Mouse (Mus musculus) kidney, postnatal 0 days (tissue): ENCODE measurements around the gene Igfbp7. TPM values are rescaled to one million over a fixed set of nuclear protein-coding genes. Genes with fewer than 3 reads are reported as not detected.

Source experiments
- ATAC-seq: fragments of 200-750 bp; cut with Nextera tagmentation; replicated peaks from 2 replicates; pipeline ENCODE4 v1.8.0; 2017; ENCODE audit warnings: low read depth, moderate number of reproducible peaks, moderate TSS enrichment, moderate library complexity; ENCODE audit not compliant: low FRiP score
- DNase-seq: peaks from one replicate; pipeline ENCODE4 v3.0.0-alpha.2; 2016; ENCODE audit warnings: low spot score
- H3K27ac ChIP-seq: fragments of 300-500 bp; sonication (generic); 2 replicates; pipeline ENCODE4 v1.5.1; 2014; ENCODE audit warnings: mild to moderate bottlenecking
- H3K27me3 ChIP-seq: fragments of 300-500 bp; sonication (generic); 2 replicates; pipeline ENCODE4 v1.6.1; 2014; ENCODE audit warnings: low read length, mixed read lengths; ENCODE audit not compliant: insufficient read depth
- H3K36me3 ChIP-seq: fragments of 300-500 bp; sonication (generic); 2 replicates; pipeline ENCODE4 v1.6.1; 2014; ENCODE audit warnings: low read length, mixed read lengths; ENCODE audit not compliant: insufficient read depth
- H3K4me1 ChIP-seq: fragments of 300-500 bp; sonication (generic); replicated peaks from 2 replicates; pipeline ENCODE4 v1.6.1; 2014; ENCODE audit warnings: antibody characterized with exemption, low read length, mixed read lengths; ENCODE audit not compliant: insufficient read depth
- H3K4me2 ChIP-seq: fragments of 300-500 bp; sonication (generic); 2 replicates; pipeline ENCODE4 v1.6.1; 2014; ENCODE audit warnings: mild to moderate bottlenecking, low read length, moderate library complexity, mixed read lengths
- H3K4me3 ChIP-seq: fragments of 300-500 bp; sonication (generic); replicated peaks from 2 replicates; pipeline ENCODE4 v1.5.1; 2014; ENCODE audit warnings: low read depth, low read length
- H3K9ac ChIP-seq: fragments of 300-500 bp; sonication (generic); 2 replicates; pipeline ENCODE4 v1.6.1; 2014; ENCODE audit warnings: low read depth, low read length
- H3K9me3 ChIP-seq: fragments of 300-500 bp; sonication (generic); replicated peaks from 2 replicates; pipeline ENCODE4 v1.6.1; 2016; ENCODE audit warnings: low read length, inconsistent platforms, mixed read lengths
- CTCF ChIP-seq: IDR thresholded peaks from 2 replicates; pipeline ENCODE4 v1.5.1; 2016; ENCODE audit warnings: antibody characterized with exemption, low read depth, mild to moderate bottlenecking, moderate library complexity
- WGBS: fragments of 180-500 bp; shearing (Covaris S2); extraction: QIAGEN DNeasy Blood & Tissue Kit; methylation state at CpG from one replicate; pipeline ENCODE4 v1.1.7; 2014; 5-methylcytosine and 5-hydroxymethylcytosine counted together
- polyA plus RNA-seq: library from polyadenylated mRNA; unstranded; fragments of >200 nt; fragmentation: Nextera tagmentation; extraction: Ambion mirVana; gene quantifications from 2 replicates; pipeline ENCODE4 v1.2.1, GENCODE M21; 2015

Gene Igfbp7
- polyA plus RNA-seq, 1 experiment from 2014 or later, result 1,398 TPM

DNA sequence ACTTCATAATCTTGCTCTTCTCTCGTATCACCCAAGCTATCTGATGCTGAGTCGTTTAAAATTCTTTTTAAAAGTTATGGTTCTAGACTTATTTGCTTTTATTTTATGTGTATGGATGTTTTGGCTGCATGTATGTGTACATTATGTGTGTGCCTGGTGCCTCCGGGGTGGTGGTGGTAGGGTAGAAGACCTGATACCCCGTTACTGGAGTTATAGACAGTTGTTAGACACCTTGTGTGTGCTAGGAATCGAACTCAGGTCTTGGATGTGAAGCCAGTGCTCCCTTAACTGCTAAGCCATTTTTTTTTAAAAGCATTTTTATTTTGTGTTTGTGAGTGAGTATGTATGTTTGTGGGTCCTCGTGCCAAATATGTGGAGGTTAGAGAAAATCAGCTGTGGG is 689 bp upstream of the Igfbp7 start:
- Histone ChIP-seq H3K36me3 (no peaks in the 10 kb centered on the region), H3K27me3 (no peaks in the 10 kb centered on the region), H3K4me2 (peak overlapping the region; percentile 87; the same call in 1 of the 2 replicates), H3K4me3 (no peak overlapping the region), H3K9ac (no peak overlapping the region), H3K9me3 (no peaks in the 10 kb centered on the region), H3K27ac (no peak overlapping the region), H3K4me1 (0 out of 2 replicates have a peak, but pooled peaks cover 8% of the 10 kb centered on the region)
- ATAC-seq (no peak), DNase-seq (no peak)
- no peak for TF ChIP-seq CTCF
- 89% methylated on average over 6 of the region's 6 CpGs for WGBS

GRCm38 (mm10) chr5:77406371-77406871 is 1.4 kb downstream of the Igfbp7 start:
- Histone ChIP-seq H3K36me3 (no peaks in the 10 kb centered on the region), H3K9me3 (no peaks in the 10 kb centered on the region), H3K9ac (peak overlapping the region; percentile 77), H3K27me3 (no peaks in the 10 kb centered on the region), H3K4me2 (peak overlapping the region; percentile 87), H3K4me3 (peak overlapping the region; percentile 75), H3K4me1 (0 out of 2 replicates have a peak, but pooled peaks cover 8% of the 10 kb centered on the region), H3K27ac (peak overlapping the region; percentile 86)
- no peak for ATAC-seq
- no peak for TF ChIP-seq CTCF
- peak; percentile 68 for DNase-seq
- WGBS, result 35% methylated on average over 5 of the region's 5 CpGs

- TF ChIP-seq CTCF, result no peak
- WGBS, result 62% methylated on average over 5 of the region's 5 CpGs
- Histone ChIP-seq H3K9ac (no peak overlapping the region), H3K4me1 (peaks cover 15% of the 10 kb centered on the region; the same call in 1 of the 2 replicates), H3K9me3 (no peaks in the 10 kb centered on the region), H3K27ac (0 out of 2 replicates have a peak overlapping the region, but pooled peaks have one; percentile 32), H3K4me3 (no peak overlapping the region), H3K4me2 (peak overlapping the region; percentile 27), H3K36me3 (no peaks in the 10 kb centered on the region), H3K27me3 (no peaks in the 10 kb centered on the region)
- no peak for ATAC-seq
- DNase-seq, result no peak
Observed at GRCm38 (mm10) chr5:77405455-77406057, 2.3 kb downstream of the Igfbp7 start.

- DNase-seq (no peak), ATAC-seq (no peak)
- Histone ChIP-seq H3K36me3 (no peaks in the 10 kb centered on the region), H3K9ac (no peak overlapping the region), H3K4me1 (peaks cover 17% of the 10 kb centered on the region), H3K9me3 (no peaks in the 10 kb centered on the region), H3K27me3 (no peaks in the 10 kb centered on the region), H3K4me2 (peak overlapping the region; percentile 27), H3K4me3 (no peak overlapping the region), H3K27ac (peak overlapping the region; percentile 32; the same call in 1 of the 2 replicates)
- TF ChIP-seq CTCF, result no peak
- 60% methylated on average over 10 of the region's 10 CpGs for WGBS
Observed at GRCm38 (mm10) chr5:77404941-77405340, 2.9 kb downstream of the Igfbp7 start.

DNA sequence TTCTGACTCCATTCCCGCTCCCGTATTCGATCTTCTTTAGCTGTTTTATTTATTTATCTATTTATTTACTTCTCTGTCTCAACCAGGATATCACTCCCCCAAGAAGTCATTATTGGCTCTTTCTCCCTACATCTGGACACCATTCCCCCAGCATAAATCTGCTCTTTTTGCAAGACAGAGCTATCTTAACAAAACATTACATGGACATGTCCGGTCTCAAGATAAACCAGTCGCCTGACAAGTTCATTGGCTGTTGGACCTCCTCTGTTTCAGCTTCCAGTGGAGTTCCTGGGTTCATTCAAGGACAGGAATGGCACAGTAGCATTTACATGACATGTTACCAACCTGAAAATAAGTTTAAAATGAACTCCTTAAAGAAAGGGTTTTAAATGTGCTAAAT is 4.9 kb downstream of the Igfbp7 start:
- Histone ChIP-seq H3K9ac (no peak overlapping the region), H3K36me3 (0 out of 2 replicates have a peak, but pooled peaks cover 7% of the 10 kb centered on the region), H3K4me3 (no peak overlapping the region), H3K4me2 (no peak overlapping the region), H3K27me3 (no peaks in the 10 kb centered on the region), H3K27ac (peak overlapping the region; percentile 65), H3K4me1 (peaks cover 34% of the 10 kb centered on the region), H3K9me3 (no peaks in the 10 kb centered on the region)
- DNase-seq (peak; percentile 57), ATAC-seq (no peak)
- no peak for TF ChIP-seq CTCF
- 48% methylated on average over 5 of the region's 5 CpGs for WGBS

GRCm38 (mm10) chr5:77402137-77402536 is 5.7 kb downstream of the Igfbp7 start:
- ATAC-seq, result no peak
- DNase-seq, result peak; percentile 60
- no peaks in the 10 kb centered on the region for H3K27me3 ChIP-seq
- no peak overlapping the region for H3K9ac ChIP-seq
- H3K36me3 ChIP-seq, result 0 out of 2 replicates have a peak, but pooled peaks cover 13% of the 10 kb centered on the region
- TF ChIP-seq CTCF, result no peak
- H3K4me1 ChIP-seq, result peaks cover 34% of the 10 kb centered on the region
- no peaks in the 10 kb centered on the region for H3K9me3 ChIP-seq
- no peak overlapping the region for H3K4me3 ChIP-seq
- H3K27ac ChIP-seq, result peak overlapping the region; percentile 61
- 45% methylated on average over 5 of the region's 5 CpGs for WGBS
- no peak overlapping the region for H3K4me2 ChIP-seq
